Comparison of ENCODE assay signal across 31 mouse cellular contexts in genomic region chr8:89052880-89053279, GRCm38 (mm10). TPM values are rescaled to one million over a fixed set of nuclear protein-coding genes. Genes with fewer than 3 reads are reported as not detected.
"Had no signal": no experiment of that assay in that cellular context is flagged by ENCODE, and none has a peak within 500 bp of the region (broad histone marks: within the 10 kb centered on the region; RNA-seq: fewer than 3 reads in every experiment).

No protein-coding gene starts in this region.

- H3K4me3 ChIP-seq: heart, adult 2 months; heart, embryonic 13.5 days; heart, embryonic 15.5 days; hindbrain, embryonic 13.5 days; hindbrain, embryonic 15.5 days; kidney, embryonic 15.5 days; limb, embryonic 13.5 days; limb, embryonic 15.5 days; liver, embryonic 13.5 days; liver, embryonic 15.5 days had no signal

- H3K9me3 ChIP-seq: heart, embryonic 13.5 days; heart, embryonic 15.5 days; hindbrain, embryonic 13.5 days; hindbrain, embryonic 15.5 days; kidney, embryonic 15.5 days; limb, embryonic 13.5 days; limb, embryonic 15.5 days; liver, embryonic 13.5 days; liver, embryonic 15.5 days had no signal

- H3K4me2 ChIP-seq: heart, embryonic 11.5 days; heart, embryonic 13.5 days; heart, embryonic 15.5 days; hindbrain, embryonic 13.5 days; hindbrain, embryonic 15.5 days; kidney, embryonic 15.5 days; limb, embryonic 13.5 days; limb, embryonic 15.5 days; liver, embryonic 11.5 days; liver, embryonic 13.5 days; liver, embryonic 15.5 days had no signal

- H3K9ac ChIP-seq: heart, embryonic 13.5 days; heart, embryonic 15.5 days; hindbrain, embryonic 13.5 days; hindbrain, embryonic 15.5 days; kidney, embryonic 15.5 days; limb, embryonic 13.5 days; limb, embryonic 15.5 days; liver, embryonic 13.5 days; liver, embryonic 15.5 days had no signal

- H3K36me3 ChIP-seq: heart, embryonic 13.5 days; heart, embryonic 15.5 days; hindbrain, embryonic 13.5 days; hindbrain, embryonic 15.5 days; kidney, embryonic 15.5 days; limb, embryonic 13.5 days; limb, embryonic 15.5 days; liver, embryonic 13.5 days; liver, embryonic 15.5 days had no signal

- ATAC-seq: hindbrain, postnatal 0 days; intestine, embryonic 16.5 days had no signal

- H3K27ac ChIP-seq: heart, adult 2 months; heart, embryonic 13.5 days; heart, embryonic 15.5 days; hindbrain, embryonic 13.5 days; hindbrain, embryonic 15.5 days; hindbrain, postnatal 0 days; kidney, embryonic 15.5 days; kidney, postnatal 0 days; limb, embryonic 13.5 days; limb, embryonic 15.5 days; liver, embryonic 13.5 days; liver, embryonic 15.5 days had no signal

- DNase-seq: gastrocnemius, postnatal 14 days; gastrocnemius, postnatal 36 days; heart, adult 11 months; heart, adult 2 months; heart, postnatal 14 days; heart, postnatal 36 days; kidney, adult 11 months; kidney, adult 2 months; kidney, adult 9 months; kidney, postnatal 14 days; kidney, postnatal 36 days; layer of hippocampus, adult 9-11 months; layer of hippocampus, postnatal 36 days; left cerebral cortex, postnatal 4 days; liver, embryonic 13.5 days had no signal

- H3K4me1 ChIP-seq: heart, embryonic 13.5 days; heart, embryonic 15.5 days; liver, embryonic 13.5 days; liver, embryonic 15.5 days had no signal

RNA-seq across cellular contexts. Expression of gene Sall1, which starts 8.9 kb away (rescaled TPM):
- total RNA-seq: gastrocnemius, adult 18-20 months; gastrocnemius, adult 8-10 months; gastrocnemius, postnatal 36 days; hematopoietic stem cell, adult 5-6 weeks had no signal
